Mouse (Mus musculus) lung, embryonic 16.5 days (tissue): ENCODE results near the gene Rad51b. TPM values are rescaled to one million over a fixed set of nuclear protein-coding genes. Genes with fewer than 3 reads are reported as not detected.
A peak's percentile ranks its signal among the peaks of the same experiment; 100 is the strongest.

ENCODE experiments used
- ATAC-seq: fragments of 200-750 bp; cut with Nextera tagmentation; 2 replicates; pipeline ENCODE4 v1.8.0; 2017; ENCODE audit warnings: low read depth, mild to moderate bottlenecking, moderate library complexity
- H3K27ac ChIP-seq: fragments of 300-500 bp; sonication (generic); 2 replicates; pipeline ENCODE4 v1.5.1; 2014; ENCODE audit warnings: mild to moderate bottlenecking, control low read depth, low read length
- H3K27me3 ChIP-seq: fragments of 300-500 bp; sonication (generic); 2 replicates; pipeline ENCODE4 v1.6.1; 2014; ENCODE audit warnings: low read depth, low read length, mixed read lengths; ENCODE audit not compliant: control insufficient read depth, insufficient read depth
- H3K36me3 ChIP-seq: fragments of 300-500 bp; sonication (generic); 2 replicates; pipeline ENCODE4 v1.6.1; 2014; ENCODE audit warnings: low read length; ENCODE audit not compliant: control insufficient read depth, insufficient read depth
- H3K4me1 ChIP-seq: fragments of 300-500 bp; sonication (generic); replicated peaks from 2 replicates; pipeline ENCODE4 v1.6.1; 2014; ENCODE audit warnings: low read length, mixed read lengths; ENCODE audit not compliant: control insufficient read depth, insufficient read depth
- H3K4me2 ChIP-seq: fragments of 300-500 bp; sonication (generic); 2 replicates; pipeline ENCODE4 v1.6.1; 2014; ENCODE audit warnings: low read depth, low read length, control low read depth
- H3K4me3 ChIP-seq: fragments of 300-500 bp; sonication (generic); 2 replicates; pipeline ENCODE4 v1.5.1; 2014; ENCODE audit warnings: mild to moderate bottlenecking, low read length, control low read depth
- H3K9ac ChIP-seq: fragments of 300-500 bp; sonication (generic); 2 replicates; pipeline ENCODE4 v1.6.1; 2014; ENCODE audit warnings: low read length, control low read depth
- H3K9me3 ChIP-seq: fragments of 300-500 bp; sonication (generic); 2 replicates; pipeline ENCODE4 v1.6.1; 2016; ENCODE audit warnings: low read length; ENCODE audit not compliant: control insufficient read depth
- WGBS: fragments of 180-500 bp; shearing (Covaris S2); extraction: QIAGEN DNeasy Blood & Tissue Kit; methylation state at CpG from one replicate; pipeline ENCODE4 v1.1.7; 2014; 5-methylcytosine and 5-hydroxymethylcytosine counted together
- polyA plus RNA-seq: library from polyadenylated mRNA; unstranded; fragments of >200 nt; fragmentation: Nextera tagmentation; extraction: Ambion mirVana; gene quantifications from 2 replicates; pipeline ENCODE4 v1.2.1, GENCODE M21; 2015

Rad51b gene
- polyA plus RNA-seq, 1 experiment from 2014 or later, result 7.6 TPM

GRCm38 (mm10) chr12:79798488-79798887 is 501.4 kb downstream of the Rad51b start:
- Histone ChIP-seq H3K9me3 (no peaks in the 10 kb centered on the region), H3K36me3 (no peaks in the 10 kb centered on the region), H3K4me3 (no peak overlapping the region), H3K4me2 (no peak overlapping the region), H3K27me3 (no peaks in the 10 kb centered on the region), H3K27ac (no peak overlapping the region), H3K4me1 (peaks cover 7% of the 10 kb centered on the region; the same call in 1 of the 2 replicates), H3K9ac (no peak overlapping the region)
- 82% methylated on average over 3 of the region's 3 CpGs for WGBS
- ATAC-seq, result no peak

GRCm38 (mm10) chr12:79799370-79799769 is 502.3 kb downstream of the Rad51b start:
- H3K4me3 ChIP-seq, result no peak overlapping the region
- ATAC-seq, result no peak
- H3K36me3 ChIP-seq, result no peaks in the 10 kb centered on the region
- no peaks in the 10 kb centered on the region for H3K27me3 ChIP-seq
- no peak overlapping the region for H3K9ac ChIP-seq
- no peaks in the 10 kb centered on the region for H3K9me3 ChIP-seq
- H3K4me1 ChIP-seq, result peaks cover 8% of the 10 kb centered on the region; the same call in 1 of the 2 replicates
- 56% methylated on average over 5 of the region's 5 CpGs for WGBS
- H3K27ac ChIP-seq, result no peak overlapping the region
- no peak overlapping the region for H3K4me2 ChIP-seq

- 85% methylated on average over 1 of the region's 1 CpGs for WGBS
- ATAC-seq, result no peak
- H3K4me3 ChIP-seq, result no peak overlapping the region
Observed at GRCm38 (mm10) chr12:79803670-79804069, 506.6 kb downstream of the Rad51b start.

GRCm38 (mm10) chr12:79804776-79805524 is 507.9 kb downstream of the Rad51b start:
- Histone ChIP-seq H3K36me3 (no peaks in the 10 kb centered on the region), H3K27me3 (no peaks in the 10 kb centered on the region), H3K27ac (peak overlapping the region; percentile 34), H3K9ac (no peak overlapping the region), H3K4me1 (peaks cover 32% of the 10 kb centered on the region), H3K4me2 (no peak overlapping the region), H3K9me3 (no peaks in the 10 kb centered on the region), H3K4me3 (no peak overlapping the region)
- 40% methylated on average over 8 of the region's 8 CpGs for WGBS
- ATAC-seq, result peak; percentile 48; the same call in 1 of the 2 replicates

More at GRCm38 (mm10) chr12:79803670-79804069, 506.6 kb downstream of the Rad51b start:
- Histone ChIP-seq H3K4me1 (peaks cover 23% of the 10 kb centered on the region), H3K27ac (no peak overlapping the region), H3K9me3 (no peaks in the 10 kb centered on the region), H3K9ac (no peak overlapping the region), H3K36me3 (no peaks in the 10 kb centered on the region), H3K4me2 (no peak overlapping the region), H3K27me3 (no peaks in the 10 kb centered on the region)

- 61% methylated on average over 4 of the region's 4 CpGs for WGBS
- Histone ChIP-seq H3K9ac (no peak overlapping the region), H3K9me3 (no peaks in the 10 kb centered on the region), H3K36me3 (no peaks in the 10 kb centered on the region), H3K4me3 (no peak overlapping the region), H3K27me3 (no peaks in the 10 kb centered on the region), H3K27ac (no peak overlapping the region), H3K4me1 (peaks cover 32% of the 10 kb centered on the region), H3K4me2 (no peak overlapping the region)
- no peak for ATAC-seq
Observed at GRCm38 (mm10) chr12:79806990-79807389, 509.9 kb downstream of the Rad51b start.

- peaks cover 32% of the 10 kb centered on the region for H3K4me1 ChIP-seq
- H3K27me3 ChIP-seq, result no peaks in the 10 kb centered on the region
- peak; percentile 42; the same call in 1 of the 2 replicates for ATAC-seq
- no peak overlapping the region for H3K4me2 ChIP-seq
- H3K9ac ChIP-seq, result no peak overlapping the region
- H3K36me3 ChIP-seq, result no peaks in the 10 kb centered on the region
- 0 out of 2 replicates have a peak overlapping the region, but pooled peaks have one; percentile 0 for H3K27ac ChIP-seq
- H3K4me3 ChIP-seq, result no peak overlapping the region
- WGBS, result 40% methylated on average over 10 of the region's 10 CpGs
- no peaks in the 10 kb centered on the region for H3K9me3 ChIP-seq
Observed at GRCm38 (mm10) chr12:79807410-79807847, 510.3 kb downstream of the Rad51b start.

GRCm38 (mm10) chr12:79807938-79808401 is 510.9 kb downstream of the Rad51b start:
- Histone ChIP-seq H3K4me3 (no peak overlapping the region), H3K4me2 (no peak overlapping the region), H3K9me3 (no peaks in the 10 kb centered on the region), H3K4me1 (peaks cover 32% of the 10 kb centered on the region), H3K36me3 (no peaks in the 10 kb centered on the region), H3K9ac (no peak overlapping the region; the same call in 1 of the 2 replicates), H3K27me3 (no peaks in the 10 kb centered on the region), H3K27ac (no peak overlapping the region)
- 90% methylated on average over 8 of the region's 8 CpGs for WGBS
- no peak for ATAC-seq

GRCm38 (mm10) chr12:79808426-79809398 is 511.6 kb downstream of the Rad51b start:
- no peak for ATAC-seq
- peaks cover 30% of the 10 kb centered on the region for H3K4me1 ChIP-seq
- 81% methylated on average over 18 of the region's 18 CpGs for WGBS

GRCm38 (mm10) chr12:79809518-79809917 is 512.4 kb downstream of the Rad51b start:
- WGBS, result 62% methylated on average over 5 of the region's 5 CpGs
- Histone ChIP-seq H3K4me2 (no peak overlapping the region), H3K9ac (no peak overlapping the region), H3K36me3 (no peaks in the 10 kb centered on the region), H3K9me3 (no peaks in the 10 kb centered on the region), H3K4me3 (no peak overlapping the region), H3K27me3 (no peaks in the 10 kb centered on the region), H3K4me1 (peaks cover 27% of the 10 kb centered on the region), H3K27ac (peak overlapping the region; percentile 51; the same call in 1 of the 2 replicates)
- no peak for ATAC-seq

More at GRCm38 (mm10) chr12:79808426-79809398, 511.6 kb downstream of the Rad51b start:
- H3K4me3 ChIP-seq, result no peak overlapping the region
- no peaks in the 10 kb centered on the region for H3K36me3 ChIP-seq
- H3K27me3 ChIP-seq, result no peaks in the 10 kb centered on the region
- H3K9me3 ChIP-seq, result no peaks in the 10 kb centered on the region
- no peak overlapping the region for H3K9ac ChIP-seq
- no peak overlapping the region for H3K4me2 ChIP-seq
- peak overlapping the region; percentile 28; the same call in 1 of the 2 replicates for H3K27ac ChIP-seq
